Mouse (Mus musculus) testis, adult 10 weeks (tissue): ENCODE results near the gene Cyp2c37. TPM values are rescaled to one million over a fixed set of nuclear protein-coding genes. Genes with fewer than 3 reads are reported as not detected.

Experiments
- polyA plus RNA-seq: library from polyadenylated mRNA; stranded (reverse); fragments of 350-450 nt; fragmentation: Illumina TruSeq; extraction: RNeasy Lipid Tissue Mini Kit (QIAGEN cat#74804); gene quantifications from one replicate; pipeline ENCODE4 v1.2.3, GENCODE M21; 2014; ENCODE audit warnings: low read depth, low replicate concordance

The Cyp2c37 gene
- polyA plus RNA-seq = 0.25 TPM

GRCm38 (mm10) chr19:39992140-39992539 lies at the start of gene Cyp2c37:
TSS of gene Cyp2c37 (plus strand) at chr19:39992424.

Other genes starting within 250 kb of the Cyp2c37 start
- gene Cyp2c40, start 179.6 kb upstream of the Cyp2c37 start, polyA plus RNA-seq = 0.11 TPM
- gene Cyp2c69, start 105.6 kb upstream of the Cyp2c37 start, polyA plus RNA-seq = not detected
- gene Cyp2c54, start 81.4 kb downstream of the Cyp2c37 start, polyA plus RNA-seq = 0.15 TPM
- gene Cyp2c50, start 97.3 kb downstream of the Cyp2c37 start, polyA plus RNA-seq = 0.14 TPM
- gene Cyp2c70, start 194.9 kb downstream of the Cyp2c37 start, polyA plus RNA-seq = not detected